In genomic region chr3:153863816-153864215, GRCm38 (mm10) we compare ENCODE assay signal across 19 mouse cellular contexts. TPM values are rescaled to one million over a fixed set of nuclear protein-coding genes. Genes with fewer than 3 reads are reported as not detected.
"Had no signal": no experiment of that assay in that cellular context is flagged by ENCODE, and none has a peak within 500 bp of the region (broad histone marks: within the 10 kb centered on the region; RNA-seq: fewer than 3 reads in every experiment).

No protein-coding gene starts in this region.

- H3K4me3 ChIP-seq: kidney, embryonic 15.5 days; limb, embryonic 12.5 days; liver, embryonic 13.5 days; lung, embryonic 15.5 days; midbrain, embryonic 10.5 days; myocyte; neural tube, embryonic 13.5 days; stomach, embryonic 15.5 days had no signal

- H3K9ac ChIP-seq: kidney, embryonic 15.5 days; limb, embryonic 12.5 days; liver, embryonic 13.5 days; liver, postnatal 0 days; lung, embryonic 15.5 days; neural tube, embryonic 13.5 days; stomach, embryonic 15.5 days had no signal

- H3K4me1 ChIP-seq: kidney, embryonic 15.5 days; limb, embryonic 12.5 days; lung, embryonic 15.5 days; midbrain, embryonic 10.5 days; neural tube, embryonic 13.5 days; stomach, embryonic 15.5 days had no signal

- DNase-seq: kidney, adult 2 months; kidney, postnatal 14 days; liver; liver, embryonic 13.5 days; liver, postnatal 0 days; midbrain, embryonic 14.5 days; right cerebral cortex, postnatal 14 days; thymus, adult 2 months had no signal

- H3K4me2 ChIP-seq: kidney, embryonic 15.5 days; limb, embryonic 12.5 days; liver, embryonic 13.5 days; lung, embryonic 15.5 days; neural tube, embryonic 13.5 days; stomach, embryonic 15.5 days had no signal

- H3K27ac ChIP-seq: kidney, embryonic 15.5 days; limb, embryonic 12.5 days; liver, embryonic 13.5 days; lung, embryonic 15.5 days; midbrain, embryonic 10.5 days; neural tube, embryonic 13.5 days; stomach, embryonic 15.5 days had no signal

- H3K9me3 ChIP-seq: kidney, embryonic 15.5 days; limb, embryonic 12.5 days; liver, embryonic 13.5 days; lung, embryonic 15.5 days; midbrain, embryonic 10.5 days; neural tube, embryonic 13.5 days; stomach, embryonic 15.5 days had no signal

- H3K36me3 ChIP-seq: kidney, embryonic 15.5 days; limb, embryonic 12.5 days; liver, embryonic 13.5 days; lung, embryonic 15.5 days; midbrain, embryonic 10.5 days; neural tube, embryonic 13.5 days; stomach, embryonic 15.5 days had no signal

- ATAC-seq: liver, postnatal 0 days had no signal

- H3K27me3 ChIP-seq: kidney, embryonic 15.5 days; limb, embryonic 12.5 days; liver, embryonic 13.5 days; lung, embryonic 15.5 days; neural tube, embryonic 13.5 days; stomach, embryonic 15.5 days had no signal

RNA-seq across cellular contexts. Expression of gene Asb17, which starts 19.8 kb away (rescaled TPM):
- total RNA-seq: layer of hippocampus, adult 8-10 months; left cerebral cortex, adult 8-10 months; left cerebral cortex, postnatal 36 days had no signal
- polyA plus RNA-seq: large intestine, adult 2 months; midbrain, embryonic 14.5 days; myocyte; thymus, adult 2 months had no signal

RNA-seq across cellular contexts. Expression of gene Msh4, which starts 42.1 kb away (rescaled TPM):
- polyA plus RNA-seq: liver, postnatal 0 days had no signal
